Mouse (Mus musculus) testis, adult 2 months (tissue): ENCODE results near the gene Hivep1. TPM values are rescaled to one million over a fixed set of nuclear protein-coding genes. Genes with fewer than 3 reads are reported as not detected.

ENCODE experiments used
- H3K27ac ChIP-seq: fragments of 200-500 bp; 2 replicates; pipeline ENCODE4 v1.5.1; 2012; ENCODE audit warnings: low read depth, low read length; ENCODE audit not compliant: control insufficient read depth, insufficient read depth
- H3K27me3 ChIP-seq: fragments of 200-500 bp; 2 replicates; pipeline ENCODE4 v1.6.1; 2012; ENCODE audit warnings: mild to moderate bottlenecking, low read length, moderate library complexity; ENCODE audit not compliant: control insufficient read depth, insufficient read depth
- H3K36me3 ChIP-seq: fragments of 200-500 bp; 2 replicates; pipeline ENCODE4 v1.6.1; 2012; ENCODE audit warnings: mild to moderate bottlenecking, low read length; ENCODE audit not compliant: control insufficient read depth, insufficient read depth
- H3K4me1 ChIP-seq: fragments of 200-500 bp; 2 replicates; pipeline ENCODE4 v1.6.1; 2012; ENCODE audit warnings: low read length; ENCODE audit not compliant: control insufficient read depth, insufficient read depth
- H3K4me3 ChIP-seq: fragments of 200-500 bp; 2 replicates; pipeline ENCODE4 v1.5.1; 2012; ENCODE audit warnings: low read depth, mild to moderate bottlenecking, low read length, moderate library complexity, mixed read lengths; ENCODE audit not compliant: control insufficient read depth
- CTCF ChIP-seq: fragments of 200-500 bp; IDR thresholded peaks from 2 replicates; pipeline ENCODE4 v1.5.1; 2012; ENCODE audit warnings: low read depth, mild to moderate bottlenecking, inconsistent platforms, low read length, moderate library complexity; ENCODE audit not compliant: control insufficient read depth, insufficient read depth, insufficient replicate concordance
- POLR2A ChIP-seq: fragments of 200-500 bp; IDR thresholded peaks from 2 replicates; pipeline ENCODE4 v1.6.1; 2012; ENCODE audit warnings: low read depth, mild to moderate bottlenecking, inconsistent platforms, low read length, moderate library complexity; ENCODE audit not compliant: control insufficient read depth
- polyA plus RNA-seq: library from polyadenylated mRNA; depleted of rRNA; stranded (reverse); fragments of >200 nt; gene quantifications from 2 replicates; pipeline ENCODE4 v1.2.3, GENCODE M21; 2012

Gene Hivep1
- polyA plus RNA-seq, 1 experiment, result 18.3 TPM

DNA sequence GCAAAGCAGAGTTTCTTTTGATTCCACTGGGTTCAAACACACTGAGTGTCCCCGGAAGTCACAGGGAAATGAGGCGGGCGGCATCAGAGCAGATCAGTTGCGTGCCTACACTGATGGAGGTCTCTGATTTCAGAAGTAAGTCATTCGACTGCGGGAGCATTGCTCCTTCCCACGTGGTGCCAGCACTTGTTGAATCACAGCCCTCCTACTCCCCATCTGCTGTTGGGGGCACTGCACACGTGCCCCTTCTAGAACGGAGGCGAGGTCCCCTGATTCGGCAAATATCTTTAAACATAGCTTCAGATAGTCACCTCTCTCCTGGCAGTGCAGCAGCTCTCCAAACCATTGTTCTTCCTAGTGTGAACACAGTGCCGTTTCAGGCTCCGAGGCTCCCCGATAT lies 106.4 kb downstream of the Hivep1 start:
- no peak overlapping the region for H3K27ac ChIP-seq
- no peaks in the 10 kb centered on the region for H3K4me1 ChIP-seq
- H3K27me3 ChIP-seq, result no peaks in the 10 kb centered on the region
- no peak overlapping the region for H3K4me3 ChIP-seq
- no peaks in the 10 kb centered on the region; the same call in 1 of the 2 replicates for H3K36me3 ChIP-seq
- TF ChIP-seq CTCF (no peak), POLR2A (no peak)

DNA sequence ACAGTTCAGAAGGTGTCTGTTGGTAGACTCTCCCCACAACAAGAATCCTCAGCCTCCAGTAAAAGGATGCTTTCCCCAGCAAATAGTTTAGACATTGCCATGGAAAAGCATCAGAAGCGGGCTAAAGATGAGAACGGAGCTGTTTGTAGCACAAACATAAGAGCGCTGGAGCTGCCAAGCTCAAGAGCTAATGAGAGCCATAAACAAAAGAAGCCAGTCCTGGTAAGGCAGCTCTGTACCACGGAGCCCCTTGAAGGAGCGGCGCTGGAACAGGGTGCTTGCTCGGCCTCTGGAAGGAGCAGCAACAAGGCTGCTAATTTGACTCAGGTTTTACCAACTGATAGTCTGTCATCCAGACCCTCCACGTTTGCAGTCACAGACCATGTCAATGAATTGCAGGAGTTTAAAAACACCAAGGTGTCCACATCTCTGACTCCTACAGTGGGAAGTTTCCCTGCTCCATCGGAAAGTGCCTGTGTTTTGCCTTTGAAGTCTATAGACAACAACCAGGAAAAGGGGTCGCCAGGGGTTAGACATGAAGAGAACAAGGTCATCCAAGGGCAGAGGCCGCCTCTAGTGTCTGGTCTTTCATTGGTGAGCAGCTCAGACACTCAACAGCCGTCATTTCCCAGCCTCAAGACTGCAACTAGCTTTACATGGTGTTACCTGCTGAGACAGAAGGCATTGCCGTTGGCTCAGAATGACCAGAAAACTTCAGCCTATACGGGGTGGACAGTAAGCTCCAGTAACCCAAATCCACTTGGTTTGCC lies 107.8 kb downstream of the Hivep1 start:
- TF ChIP-seq CTCF, result no peak
- no peak for TF ChIP-seq POLR2A
- Histone ChIP-seq H3K27ac (no peak overlapping the region), H3K27me3 (no peaks in the 10 kb centered on the region), H3K4me1 (no peaks in the 10 kb centered on the region), H3K4me3 (no peak overlapping the region), H3K36me3 (no peaks in the 10 kb centered on the region; the same call in 1 of the 2 replicates)

DNA sequence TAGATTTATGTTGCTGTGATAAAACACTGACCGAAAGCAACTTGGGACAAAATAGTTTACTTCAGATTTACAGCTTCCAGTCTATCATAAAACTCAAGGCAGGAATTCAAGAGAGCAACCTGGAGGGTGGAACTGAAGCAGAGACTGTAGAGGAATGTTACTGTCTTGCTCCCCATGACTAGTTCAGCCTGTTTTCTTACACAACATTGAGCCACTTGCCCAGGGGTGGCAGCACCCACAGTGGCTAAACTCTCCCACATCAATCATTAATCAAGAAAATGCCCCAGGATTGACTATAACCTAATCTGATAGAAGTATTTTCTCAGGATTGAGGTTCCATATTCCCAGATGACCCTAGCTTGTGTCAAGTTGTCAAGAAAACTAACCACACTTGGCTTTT lies 119.0 kb downstream of the Hivep1 start:
- H3K4me3 ChIP-seq, result no peak overlapping the region
- TF ChIP-seq POLR2A (no peak), CTCF (no peak)
- no peaks in the 10 kb centered on the region for H3K36me3 ChIP-seq
- no peaks in the 10 kb centered on the region for H3K4me1 ChIP-seq
- no peak overlapping the region for H3K27ac ChIP-seq
- no peaks in the 10 kb centered on the region for H3K27me3 ChIP-seq

DNA sequence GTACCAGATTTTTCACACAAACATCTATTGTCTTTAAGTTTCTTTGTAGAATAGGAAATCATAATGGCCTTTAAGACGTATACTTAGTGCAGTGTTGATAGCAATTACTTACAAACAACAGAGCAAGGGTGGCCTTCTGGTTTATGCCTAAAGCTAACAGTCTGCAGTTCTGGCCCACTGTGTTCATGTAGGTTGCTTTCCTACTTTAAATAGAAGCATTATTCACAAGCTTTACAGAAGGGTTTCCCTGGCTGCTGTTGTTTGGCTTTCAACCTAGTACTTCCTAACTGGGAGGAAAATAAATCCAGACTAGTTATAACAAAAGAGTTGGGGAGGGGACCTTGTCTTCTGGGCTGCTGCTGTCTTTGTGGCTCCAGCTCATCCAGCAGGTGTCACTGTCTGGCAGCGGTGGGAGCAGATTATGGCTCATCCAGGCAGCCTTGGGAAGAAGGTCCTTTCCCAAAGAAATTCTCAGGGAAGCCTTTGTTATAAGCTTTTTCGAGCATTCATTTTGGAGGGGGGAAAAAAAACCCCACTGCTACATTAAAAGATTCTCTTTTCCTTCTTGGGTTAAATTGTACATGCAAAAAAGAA lies 123.1 kb downstream of the Hivep1 start:
- TF ChIP-seq CTCF, result peak; percentile 11; the same call in 1 of the 2 replicates
- no peak for TF ChIP-seq POLR2A

DNA sequence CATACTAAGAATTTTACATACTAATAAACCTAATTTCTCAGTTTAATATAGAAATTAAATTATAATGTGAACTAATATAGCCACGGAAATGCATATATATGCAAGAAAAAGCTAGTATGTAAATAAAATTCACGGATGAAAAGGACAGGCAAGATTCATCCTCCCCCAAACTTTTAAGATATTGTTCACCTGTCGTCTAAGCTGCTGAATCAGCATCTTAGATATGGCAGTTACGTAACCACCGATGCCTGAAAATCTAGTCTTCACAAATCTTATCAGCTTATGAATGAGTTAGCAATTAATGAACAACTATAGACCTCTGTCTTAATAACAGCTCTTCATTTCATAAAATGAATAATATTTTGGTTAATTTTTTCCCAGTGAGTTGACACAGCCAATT lies 130.8 kb downstream of the Hivep1 start:
- TF ChIP-seq CTCF (no peak), POLR2A (no peak)

More for the DNA sequence above, 123.1 kb downstream of the Hivep1 start:
- no peaks in the 10 kb centered on the region for H3K27me3 ChIP-seq
- H3K27ac ChIP-seq, result no peak overlapping the region
- no peaks in the 10 kb centered on the region for H3K4me1 ChIP-seq
- H3K4me3 ChIP-seq, result no peak overlapping the region
- H3K36me3 ChIP-seq, result no peaks in the 10 kb centered on the region

DNA sequence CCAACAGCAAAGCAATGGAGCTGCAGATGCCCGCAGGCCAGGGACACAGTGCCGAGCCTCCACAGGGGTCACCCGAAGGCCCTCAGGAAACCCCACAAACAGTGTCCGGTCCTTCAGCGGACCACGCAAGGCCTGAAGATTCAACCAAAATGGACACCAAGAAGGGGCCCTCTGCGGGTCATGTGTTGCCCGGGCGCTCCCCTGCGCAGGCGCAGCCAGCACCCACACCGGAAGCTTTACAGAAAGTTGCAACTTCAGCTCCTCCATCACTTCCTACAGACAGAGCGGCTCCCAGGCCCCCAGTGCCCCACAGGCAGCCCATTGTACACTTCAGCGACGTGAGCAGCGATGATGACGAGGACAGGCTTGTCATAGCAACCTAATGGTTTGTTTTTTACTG lies 132.3 kb downstream of the Hivep1 start:
- Histone ChIP-seq H3K27ac (peak overlapping the region; percentile 71; the same call in 1 of the 2 replicates), H3K27me3 (no peaks in the 10 kb centered on the region), H3K36me3 (no peaks in the 10 kb centered on the region), H3K4me1 (peaks cover 5% of the 10 kb centered on the region), H3K4me3 (peak overlapping the region; percentile 93)
- TF ChIP-seq CTCF, result no peak
- no peak; the same call in 1 of the 2 replicates for TF ChIP-seq POLR2A

More for the DNA sequence above, 130.8 kb downstream of the Hivep1 start:
- Histone ChIP-seq H3K36me3 (no peaks in the 10 kb centered on the region), H3K27me3 (no peaks in the 10 kb centered on the region), H3K4me3 (no peak overlapping the region), H3K27ac (no peak overlapping the region), H3K4me1 (peaks cover 5% of the 10 kb centered on the region)

DNA sequence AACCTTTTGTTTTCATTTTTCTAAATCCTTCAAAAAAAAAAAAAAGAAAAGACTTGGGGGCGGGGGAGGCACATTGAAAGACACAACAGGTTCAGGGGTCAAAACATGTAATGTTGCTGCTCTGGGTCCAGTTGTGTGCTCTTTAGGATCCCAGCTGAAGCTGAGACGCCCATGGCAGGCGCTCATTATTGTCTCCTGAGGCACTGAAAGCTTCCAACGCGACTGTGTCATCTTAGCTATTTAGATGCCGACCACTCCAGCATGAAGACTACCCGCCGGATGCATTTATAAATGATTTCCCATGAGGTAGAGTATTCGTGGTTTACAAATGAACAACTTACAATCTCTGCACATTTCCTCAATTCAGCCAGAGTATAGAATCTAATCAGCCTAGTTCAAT lies 141.2 kb downstream of the Hivep1 start:
- no peak overlapping the region for H3K4me3 ChIP-seq
- TF ChIP-seq CTCF (no peak), POLR2A (no peak)
- H3K4me1 ChIP-seq, result no peaks in the 10 kb centered on the region
- no peaks in the 10 kb centered on the region for H3K27me3 ChIP-seq
- H3K36me3 ChIP-seq, result no peaks in the 10 kb centered on the region
- H3K27ac ChIP-seq, result no peak overlapping the region
